Mouse (Mus musculus) heart, postnatal 0 days (tissue): Measurements from ENCODE around the gene Fam206a. TPM values are rescaled to one million over a fixed set of nuclear protein-coding genes. Genes with fewer than 3 reads are reported as not detected.

Source experiments
- ATAC-seq: fragments of 200-750 bp; cut with Nextera tagmentation; 2 replicates; pipeline ENCODE4 v1.8.0; 2017; ENCODE audit warnings: low read depth, moderate number of reproducible peaks, moderate library complexity; ENCODE audit not compliant: insufficient read depth
- DNase-seq: peaks from one replicate; pipeline ENCODE4 v3.0.0-alpha.2; 2016; ENCODE audit warnings: low spot score
- H3K27ac ChIP-seq: fragments of 300-500 bp; sonication (generic); 2 replicates; pipeline ENCODE4 v1.5.1; 2014; ENCODE audit warnings: low read depth, mild to moderate bottlenecking
- H3K27me3 ChIP-seq: fragments of 300-500 bp; sonication (generic); 2 replicates; pipeline ENCODE4 v1.6.1; 2014; ENCODE audit warnings: low read length, mixed read lengths; ENCODE audit not compliant: control insufficient read depth, insufficient read depth
- H3K36me3 ChIP-seq: fragments of 300-500 bp; sonication (generic); replicated peaks from 2 replicates; pipeline ENCODE4 v1.6.1; 2014; ENCODE audit warnings: low read length, mixed read lengths; ENCODE audit not compliant: control insufficient read depth, insufficient read depth
- H3K4me1 ChIP-seq: fragments of 300-500 bp; sonication (generic); 2 replicates; pipeline ENCODE4 v1.6.1; 2014; ENCODE audit warnings: antibody characterized with exemption; ENCODE audit not compliant: control insufficient read depth, insufficient read depth
- H3K4me2 ChIP-seq: fragments of 300-500 bp; sonication (generic); 2 replicates; pipeline ENCODE4 v1.6.1; 2014; ENCODE audit warnings: low read depth, mild to moderate bottlenecking, low read length, moderate library complexity
- H3K4me3 ChIP-seq: fragments of 300-500 bp; sonication (generic); 2 replicates; pipeline ENCODE4 v1.5.1; 2014; ENCODE audit warnings: low read depth, low read length
- H3K9ac ChIP-seq: fragments of 300-500 bp; sonication (generic); replicated peaks from 2 replicates; pipeline ENCODE4 v1.6.1; 2014; ENCODE audit warnings: low read depth, low read length, mixed read lengths
- H3K9me3 ChIP-seq: fragments of 300-500 bp; sonication (generic); replicated peaks from 2 replicates; pipeline ENCODE4 v1.6.1; 2016; ENCODE audit warnings: low read length; ENCODE audit not compliant: control insufficient read depth
- CTCF ChIP-seq: IDR thresholded peaks from 2 replicates; pipeline ENCODE4 v1.5.1; 2016; ENCODE audit warnings: antibody characterized with exemption, control low read depth, low read depth
- EP300 ChIP-seq: IDR thresholded peaks from 2 replicates; pipeline ENCODE4 v1.6.1; 2016; ENCODE audit warnings: antibody characterized with exemption, low read depth
- WGBS: fragments of 180-500 bp; shearing (Covaris S2); extraction: QIAGEN DNeasy Blood & Tissue Kit; methylation state at CpG from one replicate; pipeline ENCODE4 v1.1.7; 2014; 5-methylcytosine and 5-hydroxymethylcytosine counted together
- polyA plus RNA-seq: library from polyadenylated mRNA; unstranded; fragments of >200 nt; fragmentation: Nextera tagmentation; extraction: Ambion mirVana; gene quantifications from 2 replicates; pipeline ENCODE4 v1.2.1, GENCODE M21; 2015
- total RNA-seq: library from RNA; depleted of rRNA; stranded (reverse); fragments of >200 nt; gene quantifications from 2 replicates; pipeline ENCODE4 v1.2.3, GENCODE M21; 2014; ENCODE audit warnings: low replicate concordance

Fam206a gene
- total and polyA plus RNA-seq, 2 experiments from 2014 or later = 3.9 to 4.0 TPM

GRCm38 (mm10) chr4:56831013-56831609 lies 29.0 kb downstream of the Fam206a start:
- Histone ChIP-seq H3K4me1 (no peaks in the 10 kb centered on the region), H3K27me3 (no peaks in the 10 kb centered on the region), H3K9me3 (no peaks in the 10 kb centered on the region), H3K4me3 (no peak overlapping the region), H3K36me3 (peaks cover 41% of the 10 kb centered on the region), H3K4me2 (peak overlapping the region; percentile 20; the same call in 1 of the 2 replicates), H3K9ac (no peak overlapping the region), H3K27ac (no peak overlapping the region)
- TF ChIP-seq EP300 = no peak
- TF ChIP-seq CTCF = no peak
- ATAC-seq = no peak; the same call in 1 of the 2 replicates
- 54% methylated on average over 13 of the region's 13 CpGs for WGBS
- DNase-seq = no peak

- ATAC-seq = no peak
- Histone ChIP-seq H3K4me2 (no peak overlapping the region), H3K9ac (no peak overlapping the region), H3K4me3 (no peak overlapping the region), H3K9me3 (no peaks in the 10 kb centered on the region), H3K27me3 (no peaks in the 10 kb centered on the region), H3K4me1 (no peaks in the 10 kb centered on the region), H3K27ac (no peak overlapping the region), H3K36me3 (peaks cover 36% of the 10 kb centered on the region)
- WGBS = 67% methylated on average over 7 of the region's 7 CpGs
- TF ChIP-seq EP300 = no peak
- no peak for TF ChIP-seq CTCF
- no peak for DNase-seq
Observed at GRCm38 (mm10) chr4:56831998-56832397, 29.9 kb downstream of the Fam206a start.

GRCm38 (mm10) chr4:56837661-56838060 lies 35.5 kb downstream of the Fam206a start:
- Histone ChIP-seq H3K4me3 (no peak overlapping the region), H3K9ac (no peak overlapping the region), H3K36me3 (peaks cover 28% of the 10 kb centered on the region), H3K27ac (no peak overlapping the region), H3K9me3 (no peaks in the 10 kb centered on the region), H3K27me3 (no peaks in the 10 kb centered on the region), H3K4me2 (no peak overlapping the region), H3K4me1 (no peaks in the 10 kb centered on the region)
- WGBS = 57% methylated on average over 6 of the region's 6 CpGs
- no peak for ATAC-seq
- TF ChIP-seq CTCF = no peak
- TF ChIP-seq EP300 = no peak
- DNase-seq = no peak

- no peak for DNase-seq
- Histone ChIP-seq H3K9ac (no peak overlapping the region), H3K36me3 (peaks cover 28% of the 10 kb centered on the region), H3K4me2 (no peak overlapping the region), H3K4me3 (no peak overlapping the region), H3K27me3 (no peaks in the 10 kb centered on the region), H3K4me1 (no peaks in the 10 kb centered on the region), H3K27ac (no peak overlapping the region), H3K9me3 (no peaks in the 10 kb centered on the region)
- no peak for TF ChIP-seq CTCF
- TF ChIP-seq EP300 = no peak
- 62% methylated on average over 3 of the region's 3 CpGs for WGBS
- ATAC-seq = no peak
Observed at GRCm38 (mm10) chr4:56840297-56840696, 38.2 kb downstream of the Fam206a start.

DNA sequence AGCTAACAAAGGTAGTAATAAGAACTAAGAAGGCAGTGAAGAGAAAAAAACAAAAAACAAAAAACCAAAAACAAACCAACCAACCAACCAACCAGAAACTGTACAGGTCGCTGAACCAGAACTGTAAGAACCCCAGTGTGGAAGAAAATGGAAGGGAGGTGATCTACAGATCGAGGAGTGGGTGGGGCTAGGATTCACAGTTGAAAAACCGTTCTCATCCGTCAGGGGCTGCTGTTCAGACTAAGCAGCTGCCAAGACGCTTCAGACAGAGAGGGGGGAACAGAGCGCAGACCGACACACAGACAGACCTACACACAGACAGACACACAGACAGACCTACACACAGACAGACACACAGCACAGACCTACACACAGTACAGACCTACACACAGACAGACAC lies 40.4 kb downstream of the Fam206a start:
- no peak for TF ChIP-seq CTCF
- no peak for TF ChIP-seq EP300
- DNase-seq = no peak
- H3K27ac ChIP-seq = no peak overlapping the region

GRCm38 (mm10) chr4:56843963-56844362 lies 41.8 kb downstream of the Fam206a start:
- TF ChIP-seq EP300 = no peak
- 0 out of 2 replicates have a peak, but pooled peaks have one; percentile 5 for TF ChIP-seq CTCF

More for the DNA sequence above, 40.4 kb downstream of the Fam206a start:
- peaks cover 29% of the 10 kb centered on the region for H3K36me3 ChIP-seq
- no peak overlapping the region for H3K4me2 ChIP-seq
- no peaks in the 10 kb centered on the region for H3K27me3 ChIP-seq
- ATAC-seq = no peak
- no peak overlapping the region for H3K4me3 ChIP-seq
- WGBS = 72% methylated on average over 7 of the region's 7 CpGs
- no peak overlapping the region for H3K9ac ChIP-seq
- no peaks in the 10 kb centered on the region for H3K4me1 ChIP-seq
- H3K9me3 ChIP-seq = no peaks in the 10 kb centered on the region

More at GRCm38 (mm10) chr4:56843963-56844362, 41.8 kb downstream of the Fam206a start:
- Histone ChIP-seq H3K9me3 (no peaks in the 10 kb centered on the region), H3K4me2 (no peak overlapping the region), H3K4me1 (no peaks in the 10 kb centered on the region), H3K4me3 (no peak overlapping the region), H3K27ac (no peak overlapping the region), H3K27me3 (no peaks in the 10 kb centered on the region), H3K36me3 (peaks cover 29% of the 10 kb centered on the region), H3K9ac (no peak overlapping the region)
- DNase-seq (no peak), ATAC-seq (no peak)
- 89% methylated on average over 2 of the region's 2 CpGs for WGBS
